Mouse (Mus musculus): ENCODE data around the gene Bmp6. TPM values are rescaled to one million over a fixed set of nuclear protein-coding genes. Genes with fewer than 3 reads are reported as not detected.

Gene Bmp6
- polyA plus RNA-seq, 1 experiment: 6.4 TPM

DNA sequence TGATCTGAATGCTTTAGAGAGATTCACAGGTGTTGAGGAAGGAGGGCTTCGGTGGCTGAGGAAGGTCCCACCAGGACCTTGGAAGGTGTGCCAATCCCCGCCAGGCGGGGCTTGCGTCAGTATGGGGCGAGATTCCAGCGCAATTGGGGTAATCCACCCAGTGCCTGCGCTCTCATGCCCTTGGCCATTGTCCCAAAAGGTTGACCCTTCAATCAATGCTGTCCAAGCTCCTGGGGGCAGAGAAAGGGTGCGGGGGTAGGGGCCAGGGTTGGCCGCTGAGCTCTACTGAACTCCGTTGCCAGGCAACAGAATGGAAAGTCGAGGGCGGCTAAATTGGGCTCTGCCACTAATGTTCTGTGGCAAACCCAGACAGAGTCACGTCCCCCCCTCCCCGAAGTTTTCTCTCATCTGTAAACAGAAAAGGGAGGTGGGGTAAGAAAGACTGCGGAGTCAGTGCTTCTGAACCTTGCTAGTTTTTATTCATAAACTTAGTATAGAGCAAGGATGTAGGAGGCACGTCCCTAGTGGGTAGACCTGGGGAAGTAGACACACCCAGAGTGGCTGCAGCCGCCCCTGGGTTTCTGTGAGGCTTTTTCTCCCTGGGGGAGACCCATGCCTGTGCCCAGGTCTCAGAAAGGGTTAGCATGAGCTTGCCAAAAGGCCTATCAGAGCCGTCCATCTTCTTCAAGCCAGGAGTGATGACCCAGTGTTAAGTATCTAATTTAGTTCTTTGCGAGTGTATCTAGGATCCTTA is 2.3 kb downstream of the Bmp6 start:
- Histone ChIP-seq H3K4me1 (ENCODE audit: control insufficient read depth, insufficient read depth, low read length) (no peaks in the 10 kb centered on the region; the same call in 1 of the 2 replicates), H3K4me3 (replicated peaks; ENCODE audit: insufficient read depth, low read depth, low read length) (peak overlapping the region; percentile 23), H3K27ac (ENCODE audit: insufficient read depth, low read length) (no peak overlapping the region), H3K27me3 (ENCODE audit: control insufficient read depth, insufficient read depth, low read length) (peaks cover 5% of the 10 kb centered on the region; the same call in 1 of the 2 replicates)
- WGBS: 12% methylated on average over 19 of the region's 19 CpGs
- peak; percentile 8 to 13 for DNase-seq
- TF ChIP-seq POLR2A (IDR thresholded peaks at IDR 0.05; ENCODE audit: borderline replicate concordance, insufficient read depth, low read length) (no peak), CTCF (IDR thresholded peaks at IDR 0.05; ENCODE audit: borderline replicate concordance, insufficient read depth, low read depth, low read length) (no peak)

DNA sequence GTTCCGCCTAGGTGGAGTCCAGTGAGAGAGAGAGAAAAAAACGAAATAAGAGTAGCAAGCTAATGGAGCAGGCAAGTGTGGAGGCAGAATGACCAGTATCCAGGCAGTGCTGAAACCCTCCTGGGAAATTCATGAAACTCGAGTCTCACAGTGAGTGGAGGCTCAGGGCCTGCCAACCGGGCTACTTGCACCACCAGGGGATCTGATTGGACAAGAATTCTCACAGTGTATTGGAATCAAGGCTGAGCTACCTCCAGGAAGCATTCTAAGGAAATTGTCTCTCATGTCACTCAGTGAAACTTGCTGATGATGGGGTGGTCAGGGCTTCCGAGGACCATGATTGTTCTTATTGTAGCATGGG is 2.8 kb downstream of the Bmp6 start:
- no peak for TF ChIP-seq CTCF (IDR thresholded peaks at IDR 0.05; ENCODE audit: borderline replicate concordance, insufficient read depth, low read depth, low read length)
- 53% methylated on average over 5 of the region's 5 CpGs for whole genome bisulfite sequencing
- peak in 1 of 2 experiments; percentile 8 for DNase-seq
- no peak overlapping the region for H3K27ac ChIP-seq (ENCODE audit: insufficient read depth, low read length)
- no peak overlapping the region for H3K4me3 ChIP-seq (replicated peaks; ENCODE audit: insufficient read depth, low read depth, low read length)
- peaks cover 5% of the 10 kb centered on the region; the same call in 1 of the 2 replicates for H3K27me3 ChIP-seq (ENCODE audit: control insufficient read depth, insufficient read depth, low read length)
- H3K4me1 ChIP-seq (ENCODE audit: control insufficient read depth, insufficient read depth, low read length): no peaks in the 10 kb centered on the region; the same call in 1 of the 2 replicates

DNA sequence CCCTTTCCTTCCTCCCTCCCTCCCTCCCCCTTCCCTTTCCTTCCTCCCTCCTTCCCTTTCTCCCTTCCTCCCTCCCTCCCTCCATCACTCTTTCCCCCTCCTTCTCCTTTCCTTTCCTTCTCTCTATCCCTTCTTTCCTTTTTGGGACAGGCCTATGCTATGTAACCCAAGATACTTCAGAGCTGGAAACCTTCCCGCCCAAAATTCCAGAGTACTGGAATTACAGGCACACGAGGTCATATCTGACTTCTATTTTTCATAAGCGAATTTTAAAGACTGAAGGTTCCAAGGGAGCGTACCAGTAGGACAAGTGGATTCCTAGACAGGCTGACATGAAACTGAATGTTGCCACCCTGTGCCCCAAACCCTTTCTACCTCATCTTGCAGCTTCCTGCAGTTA is 4.1 kb downstream of the Bmp6 start:
- H3K4me1 ChIP-seq (ENCODE audit: control insufficient read depth, insufficient read depth, low read length): no peaks in the 10 kb centered on the region; the same call in 1 of the 2 replicates
- no peak overlapping the region for H3K27ac ChIP-seq (ENCODE audit: insufficient read depth, low read length)
- no peak for TF ChIP-seq CTCF (IDR thresholded peaks at IDR 0.05; ENCODE audit: borderline replicate concordance, insufficient read depth, low read depth, low read length)
- TF ChIP-seq POLR2A (IDR thresholded peaks at IDR 0.05; ENCODE audit: borderline replicate concordance, insufficient read depth, low read length): no peak
- no peak for DNase-seq
- 79% methylated on average over 4 of the region's 4 CpGs for WGBS
- H3K27me3 ChIP-seq (ENCODE audit: control insufficient read depth, insufficient read depth, low read length): peaks cover 5% of the 10 kb centered on the region; the same call in 1 of the 2 replicates
- no peak overlapping the region for H3K4me3 ChIP-seq (replicated peaks; ENCODE audit: insufficient read depth, low read depth, low read length)

DNA sequence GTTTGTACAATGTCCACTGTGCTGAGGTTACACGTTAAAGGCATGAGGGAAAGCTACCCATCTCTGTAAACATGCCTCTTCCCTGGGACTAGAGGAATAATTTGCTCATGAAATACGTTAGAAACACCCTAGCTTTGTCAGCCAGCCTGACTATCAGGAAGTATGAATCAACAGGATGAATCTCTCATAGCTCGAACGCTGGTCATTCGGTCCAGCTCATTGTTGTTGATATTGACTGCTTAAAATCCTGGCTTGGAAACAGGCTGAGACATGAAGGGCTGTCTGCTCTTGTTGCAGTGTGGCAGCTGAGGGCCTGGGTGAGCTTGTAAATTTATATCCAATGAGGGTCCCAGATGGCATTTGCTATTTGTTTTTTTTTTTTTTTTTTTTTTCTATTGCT is 4.9 kb downstream of the Bmp6 start:
- Histone ChIP-seq H3K27me3 (ENCODE audit: control insufficient read depth, insufficient read depth, low read length) (peaks cover 5% of the 10 kb centered on the region; the same call in 1 of the 2 replicates), H3K27ac (ENCODE audit: insufficient read depth, low read length) (no peak overlapping the region), H3K4me1 (ENCODE audit: control insufficient read depth, insufficient read depth, low read length) (no peaks in the 10 kb centered on the region; the same call in 1 of the 2 replicates), H3K4me3 (replicated peaks; ENCODE audit: insufficient read depth, low read depth, low read length) (no peak overlapping the region)
- TF ChIP-seq CTCF (IDR thresholded peaks at IDR 0.05; ENCODE audit: borderline replicate concordance, insufficient read depth, low read depth, low read length) (no peak), POLR2A (IDR thresholded peaks at IDR 0.05; ENCODE audit: borderline replicate concordance, insufficient read depth, low read length) (no peak)
- WGBS: 78% methylated on average over 5 of the region's 5 CpGs
- DNase-seq: no peak

DNA sequence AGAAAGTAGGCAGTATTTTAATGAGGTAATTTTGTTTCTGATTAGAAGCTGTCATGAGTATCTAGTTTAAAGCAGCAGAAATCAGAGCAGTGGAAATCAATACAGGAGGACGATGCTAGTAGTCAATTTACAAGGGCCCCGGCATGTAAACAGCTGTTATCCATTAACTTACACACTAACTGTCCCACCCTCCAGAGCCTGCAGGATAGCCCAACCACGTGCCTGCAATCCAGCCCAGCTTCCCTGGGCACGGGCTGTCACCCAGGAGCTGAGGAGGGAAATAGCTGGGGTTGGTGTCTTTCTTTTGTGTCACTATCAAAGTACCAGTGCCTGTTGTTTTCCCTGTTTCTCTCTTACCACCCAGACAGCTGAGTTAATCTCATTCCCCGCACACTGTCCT is 7.1 kb downstream of the Bmp6 start:
- WGBS: 41% methylated on average over 5 of the region's 5 CpGs
- Histone ChIP-seq H3K4me1 (ENCODE audit: control insufficient read depth, insufficient read depth, low read length) (no peaks in the 10 kb centered on the region), H3K4me3 (replicated peaks; ENCODE audit: insufficient read depth, low read depth, low read length) (no peak overlapping the region), H3K27me3 (ENCODE audit: control insufficient read depth, insufficient read depth, low read length) (no peaks in the 10 kb centered on the region; the same call in 1 of the 2 replicates), H3K27ac (ENCODE audit: insufficient read depth, low read length) (no peak overlapping the region)
- no peak for DNase-seq
- TF ChIP-seq CTCF (IDR thresholded peaks at IDR 0.05; ENCODE audit: borderline replicate concordance, insufficient read depth, low read depth, low read length): no peak
- TF ChIP-seq POLR2A (IDR thresholded peaks at IDR 0.05; ENCODE audit: borderline replicate concordance, insufficient read depth, low read length): no peak

DNA sequence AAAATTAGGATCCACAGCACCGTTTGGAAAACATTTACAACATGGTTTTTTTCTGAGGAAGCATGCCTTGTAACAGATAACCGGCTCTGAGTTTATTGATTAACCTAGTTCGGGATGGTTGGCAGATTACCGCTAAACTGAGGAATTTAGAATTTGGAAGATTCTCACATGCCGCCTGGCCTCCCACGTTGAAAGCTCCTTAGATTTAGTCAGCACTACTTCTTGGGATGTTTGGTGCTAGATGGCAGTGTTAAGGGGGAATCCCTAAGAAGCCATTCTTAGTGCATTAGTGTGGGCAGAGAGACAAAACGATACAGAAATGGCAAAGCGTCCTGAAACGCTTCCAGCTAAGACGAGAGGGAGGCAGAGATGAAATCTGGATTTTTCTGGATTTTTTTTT is 8.1 kb downstream of the Bmp6 start:
- Histone ChIP-seq H3K27ac (ENCODE audit: insufficient read depth, low read length) (no peak overlapping the region), H3K4me1 (ENCODE audit: control insufficient read depth, insufficient read depth, low read length) (no peaks in the 10 kb centered on the region), H3K27me3 (ENCODE audit: control insufficient read depth, insufficient read depth, low read length) (no peaks in the 10 kb centered on the region; the same call in 1 of the 2 replicates), H3K4me3 (replicated peaks; ENCODE audit: insufficient read depth, low read depth, low read length) (no peak overlapping the region)
- no peak for DNase-seq
- WGBS: 67% methylated on average over 10 of the region's 10 CpGs
- no peak for TF ChIP-seq POLR2A (IDR thresholded peaks at IDR 0.05; ENCODE audit: borderline replicate concordance, insufficient read depth, low read length)
- no peak for TF ChIP-seq CTCF (IDR thresholded peaks at IDR 0.05; ENCODE audit: borderline replicate concordance, insufficient read depth, low read depth, low read length)

DNA sequence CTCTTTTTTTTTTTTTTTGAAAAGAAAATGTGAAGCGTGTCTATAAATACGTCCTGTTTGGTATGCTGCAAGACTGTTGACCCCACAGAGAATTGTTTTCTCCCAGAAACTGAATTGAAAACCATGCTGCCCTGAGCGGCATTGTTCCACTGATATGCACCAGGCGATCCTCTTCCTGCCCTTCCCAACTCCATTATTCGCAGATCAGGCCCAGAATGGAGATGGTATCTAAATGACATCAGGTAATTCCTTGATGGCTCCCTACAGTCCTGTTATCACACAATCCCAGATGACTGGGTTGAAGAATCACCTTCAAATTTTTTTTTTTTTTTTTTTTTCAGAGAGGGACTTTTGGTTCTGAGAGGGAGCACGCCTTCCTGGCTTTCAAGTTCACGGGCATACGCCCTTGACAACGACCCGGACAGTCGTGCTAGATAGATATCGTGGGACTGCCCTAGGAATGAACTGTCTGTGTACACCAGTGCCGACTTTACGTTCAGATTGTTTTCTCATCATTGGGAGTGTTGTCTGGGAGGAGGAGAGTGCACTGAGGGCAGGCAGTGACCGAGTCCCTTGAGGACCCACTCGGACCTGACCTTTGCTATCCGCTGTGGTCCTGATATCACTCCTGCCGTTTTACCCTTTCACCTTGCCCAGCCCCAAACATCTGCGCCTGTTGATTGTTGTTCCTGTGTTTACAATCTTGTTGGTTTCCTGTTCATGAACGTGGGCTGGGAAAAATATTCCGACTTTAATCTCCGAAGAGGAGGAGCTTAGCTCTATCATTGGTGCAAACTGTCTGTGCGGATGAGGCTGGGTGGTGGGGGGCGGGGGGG is 8.7 kb downstream of the Bmp6 start:
- TF ChIP-seq CTCF (IDR thresholded peaks at IDR 0.05; ENCODE audit: borderline replicate concordance, insufficient read depth, low read depth, low read length) (no peak), POLR2A (IDR thresholded peaks at IDR 0.05; ENCODE audit: borderline replicate concordance, insufficient read depth, low read length) (no peak)
- no peak overlapping the region for H3K4me3 ChIP-seq (replicated peaks; ENCODE audit: insufficient read depth, low read depth, low read length)
- DNase-seq: no peak
- H3K27ac ChIP-seq (ENCODE audit: insufficient read depth, low read length): no peak overlapping the region
- H3K27me3 ChIP-seq (ENCODE audit: control insufficient read depth, insufficient read depth, low read length): no peaks in the 10 kb centered on the region; the same call in 1 of the 2 replicates
- WGBS: 68% methylated on average over 24 of the region's 24 CpGs
- no peaks in the 10 kb centered on the region for H3K4me1 ChIP-seq (ENCODE audit: control insufficient read depth, insufficient read depth, low read length)

All from cerebellum, adult 2 months (tissue).